Mouse (Mus musculus): ENCODE measurements around the gene Anxa6. TPM values are rescaled to one million over a fixed set of nuclear protein-coding genes. Genes with fewer than 3 reads are reported as not detected.

The Anxa6 gene
- polyA plus RNA-seq, 1 experiment, result 130 TPM

GRCm38 (mm10) chr11:55012551-55013521 lies 20.4 kb downstream of the Anxa6 start:
- H3K36me3 ChIP-seq (ENCODE audit: control insufficient read depth, insufficient read depth, low read length), result peaks cover 40% of the 10 kb centered on the region
- no peaks in the 10 kb centered on the region; the same call in 1 of the 2 replicates for H3K4me1 ChIP-seq (replicated peaks; ENCODE audit: control insufficient read depth, insufficient read depth, low read length)
- H3K27ac ChIP-seq (ENCODE audit: control insufficient read depth, insufficient read depth, low read length), result no peak overlapping the region
- WGBS, result 97% methylated on average over 5 of the region's 5 CpGs
- no peak for DNase-seq
- no peak for TF ChIP-seq POLR2A (IDR thresholded peaks at IDR 0.05; ENCODE audit: control insufficient read depth, extremely low read depth, insufficient read depth, low read length, poor library complexity)
- TF ChIP-seq CTCF (IDR thresholded peaks at IDR 0.05; ENCODE audit: borderline replicate concordance, control insufficient read depth, extremely low read depth, insufficient read depth, low read length, poor library complexity), result no peak
- H3K4me3 ChIP-seq (ENCODE audit: control insufficient read depth, insufficient read depth, low read length), result no peak overlapping the region
- H3K27me3 ChIP-seq (ENCODE audit: control insufficient read depth, insufficient read depth, low read length), result no peaks in the 10 kb centered on the region

- Histone ChIP-seq H3K27ac (ENCODE audit: control insufficient read depth, insufficient read depth, low read length) (no peak overlapping the region; the same call in 1 of the 2 replicates), H3K4me1 (replicated peaks; ENCODE audit: control insufficient read depth, insufficient read depth, low read length) (no peaks in the 10 kb centered on the region; the same call in 1 of the 2 replicates), H3K27me3 (ENCODE audit: control insufficient read depth, insufficient read depth, low read length) (no peaks in the 10 kb centered on the region), H3K36me3 (ENCODE audit: control insufficient read depth, insufficient read depth, low read length) (peaks cover 47% of the 10 kb centered on the region), H3K4me3 (ENCODE audit: control insufficient read depth, insufficient read depth, low read length) (no peak overlapping the region)
- 70% methylated on average over 3 of the region's 3 CpGs for WGBS
- DNase-seq, result no peak
- no peak for TF ChIP-seq CTCF (IDR thresholded peaks at IDR 0.05; ENCODE audit: borderline replicate concordance, control insufficient read depth, extremely low read depth, insufficient read depth, low read length, poor library complexity)
- TF ChIP-seq POLR2A (IDR thresholded peaks at IDR 0.05; ENCODE audit: control insufficient read depth, extremely low read depth, insufficient read depth, low read length, poor library complexity), result no peak
Measured at GRCm38 (mm10) chr11:55011440-55011839, 21.8 kb downstream of the Anxa6 start.

- H3K27me3 ChIP-seq (ENCODE audit: control insufficient read depth, insufficient read depth, low read length), result no peaks in the 10 kb centered on the region
- H3K27ac ChIP-seq (ENCODE audit: control insufficient read depth, insufficient read depth, low read length), result no peak overlapping the region
- no peaks in the 10 kb centered on the region; the same call in 1 of the 2 replicates for H3K4me1 ChIP-seq (replicated peaks; ENCODE audit: control insufficient read depth, insufficient read depth, low read length)
- TF ChIP-seq POLR2A (IDR thresholded peaks at IDR 0.05; ENCODE audit: control insufficient read depth, extremely low read depth, insufficient read depth, low read length, poor library complexity) (no peak), CTCF (IDR thresholded peaks at IDR 0.05; ENCODE audit: borderline replicate concordance, control insufficient read depth, extremely low read depth, insufficient read depth, low read length, poor library complexity) (no peak)
- H3K4me3 ChIP-seq (ENCODE audit: control insufficient read depth, insufficient read depth, low read length), result no peak overlapping the region
- WGBS, result 82% methylated on average over 6 of the region's 6 CpGs
- peaks cover 54% of the 10 kb centered on the region for H3K36me3 ChIP-seq (ENCODE audit: control insufficient read depth, insufficient read depth, low read length)
- DNase-seq, result no peak
Measured at GRCm38 (mm10) chr11:55008230-55008629, 25.0 kb downstream of the Anxa6 start.

- no peak for TF ChIP-seq CTCF (IDR thresholded peaks at IDR 0.05; ENCODE audit: borderline replicate concordance, control insufficient read depth, extremely low read depth, insufficient read depth, low read length, poor library complexity)
- no peak for TF ChIP-seq POLR2A (IDR thresholded peaks at IDR 0.05; ENCODE audit: control insufficient read depth, extremely low read depth, insufficient read depth, low read length, poor library complexity)
- Histone ChIP-seq H3K4me3 (ENCODE audit: control insufficient read depth, insufficient read depth, low read length) (no peak overlapping the region), H3K4me1 (replicated peaks; ENCODE audit: control insufficient read depth, insufficient read depth, low read length) (no peaks in the 10 kb centered on the region), H3K36me3 (ENCODE audit: control insufficient read depth, insufficient read depth, low read length) (peaks cover 46% of the 10 kb centered on the region), H3K27me3 (ENCODE audit: control insufficient read depth, insufficient read depth, low read length) (no peaks in the 10 kb centered on the region), H3K27ac (ENCODE audit: control insufficient read depth, insufficient read depth, low read length) (no peak overlapping the region)
- WGBS, result 97% methylated on average over 5 of the region's 5 CpGs
- DNase-seq, result no peak
Measured at GRCm38 (mm10) chr11:55005684-55006083, 27.6 kb downstream of the Anxa6 start.

GRCm38 (mm10) chr11:55004970-55005502 lies 28.2 kb downstream of the Anxa6 start:
- no peak overlapping the region for H3K27ac ChIP-seq (ENCODE audit: control insufficient read depth, insufficient read depth, low read length)
- 86% methylated on average over 7 of the region's 7 CpGs for WGBS

GRCm38 (mm10) chr11:54998708-54999107 lies 34.5 kb downstream of the Anxa6 start:
- no peaks in the 10 kb centered on the region for H3K27me3 ChIP-seq (ENCODE audit: control insufficient read depth, insufficient read depth, low read length)
- peaks cover 2% of the 10 kb centered on the region; the same call in 1 of the 2 replicates for H3K4me1 ChIP-seq (replicated peaks; ENCODE audit: control insufficient read depth, insufficient read depth, low read length)
- WGBS, result 33% methylated on average over 2 of the region's 2 CpGs
- no peak overlapping the region for H3K27ac ChIP-seq (ENCODE audit: control insufficient read depth, insufficient read depth, low read length)
- H3K36me3 ChIP-seq (ENCODE audit: control insufficient read depth, insufficient read depth, low read length), result peaks cover 16% of the 10 kb centered on the region
- TF ChIP-seq CTCF (IDR thresholded peaks at IDR 0.05; ENCODE audit: borderline replicate concordance, control insufficient read depth, extremely low read depth, insufficient read depth, low read length, poor library complexity), result no peak
- TF ChIP-seq POLR2A (IDR thresholded peaks at IDR 0.05; ENCODE audit: control insufficient read depth, extremely low read depth, insufficient read depth, low read length, poor library complexity), result no peak
- DNase-seq, result no peak
- H3K4me3 ChIP-seq (ENCODE audit: control insufficient read depth, insufficient read depth, low read length), result no peak overlapping the region

More at GRCm38 (mm10) chr11:55004970-55005502, 28.2 kb downstream of the Anxa6 start:
- H3K36me3 ChIP-seq (ENCODE audit: control insufficient read depth, insufficient read depth, low read length), result peaks cover 40% of the 10 kb centered on the region
- H3K4me3 ChIP-seq (ENCODE audit: control insufficient read depth, insufficient read depth, low read length), result no peak overlapping the region
- no peak for DNase-seq
- TF ChIP-seq POLR2A (IDR thresholded peaks at IDR 0.05; ENCODE audit: control insufficient read depth, extremely low read depth, insufficient read depth, low read length, poor library complexity) (no peak), CTCF (IDR thresholded peaks at IDR 0.05; ENCODE audit: borderline replicate concordance, control insufficient read depth, extremely low read depth, insufficient read depth, low read length, poor library complexity) (no peak)
- H3K4me1 ChIP-seq (replicated peaks; ENCODE audit: control insufficient read depth, insufficient read depth, low read length), result no peaks in the 10 kb centered on the region
- no peaks in the 10 kb centered on the region for H3K27me3 ChIP-seq (ENCODE audit: control insufficient read depth, insufficient read depth, low read length)
